Mouse (Mus musculus) heart, embryonic 16.5 days (tissue): ENCODE results near the gene Zfr. TPM values are rescaled to one million over a fixed set of nuclear protein-coding genes. Genes with fewer than 3 reads are reported as not detected.

Source experiments
- ATAC-seq: fragments of 200-750 bp; cut with Nextera tagmentation; replicated peaks from 2 replicates; pipeline ENCODE4 v1.8.0; 2017; ENCODE audit warnings: moderate number of reproducible peaks; ENCODE audit not compliant: insufficient read depth, low FRiP score; ENCODE audit errors: extremely low read depth
- H3K27ac ChIP-seq: fragments of 300-500 bp; sonication (generic); 2 replicates; pipeline ENCODE4 v1.5.1; 2014; ENCODE audit warnings: mild to moderate bottlenecking, low read length, control low read depth, moderate library complexity
- H3K27me3 ChIP-seq: fragments of 300-500 bp; sonication (generic); 2 replicates; pipeline ENCODE4 v1.6.1; 2014; ENCODE audit warnings: low read length, mixed read lengths; ENCODE audit not compliant: control insufficient read depth, insufficient read depth
- H3K36me3 ChIP-seq: fragments of 300-500 bp; sonication (generic); 2 replicates; pipeline ENCODE4 v1.6.1; 2014; ENCODE audit not compliant: control insufficient read depth, insufficient read depth
- H3K4me1 ChIP-seq: fragments of 300-500 bp; sonication (generic); 2 replicates; pipeline ENCODE4 v1.6.1; 2014; ENCODE audit warnings: low read length, mixed read lengths; ENCODE audit not compliant: control insufficient read depth, insufficient read depth
- H3K4me2 ChIP-seq: fragments of 300-500 bp; sonication (generic); 2 replicates; pipeline ENCODE4 v1.6.1; 2014; ENCODE audit warnings: low read depth, mild to moderate bottlenecking, control low read depth, low read length
- H3K4me3 ChIP-seq: fragments of 300-500 bp; sonication (generic); 2 replicates; pipeline ENCODE4 v1.5.1; 2014; ENCODE audit warnings: mild to moderate bottlenecking, control low read depth, low read length
- H3K9ac ChIP-seq: fragments of 300-500 bp; sonication (generic); 2 replicates; pipeline ENCODE4 v1.6.1; 2014; ENCODE audit warnings: low read length, control low read depth
- H3K9me3 ChIP-seq: fragments of 300-500 bp; sonication (generic); replicated peaks from 2 replicates; pipeline ENCODE4 v1.6.1; 2016; ENCODE audit warnings: low read length; ENCODE audit not compliant: control insufficient read depth
- WGBS: fragments of 180-500 bp; shearing (Covaris S2); extraction: QIAGEN DNeasy Blood & Tissue Kit; methylation state at CpG from one replicate; pipeline ENCODE4 v1.1.7; 2014; 5-methylcytosine and 5-hydroxymethylcytosine counted together
- polyA plus RNA-seq: library from polyadenylated mRNA; unstranded; fragments of >200 nt; fragmentation: Nextera tagmentation; extraction: Ambion mirVana; gene quantifications from 2 replicates; pipeline ENCODE4 v1.2.1, GENCODE M21; 2015

Gene Zfr
- polyA plus RNA-seq, 1 experiment from 2014 or later, result 89.4 TPM

- Histone ChIP-seq H3K27ac (peak overlapping the region; percentile 39; the same call in 1 of the 2 replicates), H3K27me3 (no peaks in the 10 kb centered on the region), H3K4me3 (no peak overlapping the region), H3K36me3 (no peaks in the 10 kb centered on the region), H3K4me1 (peaks cover 35% of the 10 kb centered on the region), H3K4me2 (no peak overlapping the region), H3K9ac (no peak overlapping the region), H3K9me3 (no peaks in the 10 kb centered on the region)
- WGBS, result 50% methylated on average over 8 of the region's 8 CpGs
- no peak for ATAC-seq
Measured at GRCm38 (mm10) chr15:12222564-12223302, 105.1 kb downstream of the Zfr start.

DNA sequence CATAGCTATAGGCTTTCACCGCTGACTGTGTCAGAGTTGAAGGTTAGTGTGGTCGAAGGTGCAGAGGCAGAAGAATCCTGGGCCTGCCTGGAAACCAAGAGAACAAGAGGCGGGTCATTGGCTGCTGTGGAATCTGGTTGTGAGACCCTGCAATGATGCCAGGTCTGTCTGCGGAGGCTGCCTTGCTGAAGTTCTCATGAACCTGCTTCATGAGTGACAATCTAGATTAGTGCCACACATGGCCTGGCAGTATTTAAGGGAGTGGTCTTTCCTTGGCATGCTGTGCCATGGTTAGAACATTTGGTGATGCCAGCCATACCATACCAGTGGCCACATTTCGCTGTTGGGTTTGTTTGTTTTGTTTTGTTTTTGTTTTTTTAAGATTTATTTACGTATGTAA, 105.8 kb downstream of the Zfr start:
- Histone ChIP-seq H3K36me3 (no peaks in the 10 kb centered on the region), H3K4me3 (no peak overlapping the region), H3K9me3 (no peaks in the 10 kb centered on the region), H3K9ac (no peak overlapping the region), H3K4me1 (peaks cover 38% of the 10 kb centered on the region), H3K4me2 (no peak overlapping the region), H3K27me3 (no peaks in the 10 kb centered on the region), H3K27ac (no peak overlapping the region)
- 75% methylated on average over 6 of the region's 6 CpGs for WGBS
- ATAC-seq, result no peak

DNA sequence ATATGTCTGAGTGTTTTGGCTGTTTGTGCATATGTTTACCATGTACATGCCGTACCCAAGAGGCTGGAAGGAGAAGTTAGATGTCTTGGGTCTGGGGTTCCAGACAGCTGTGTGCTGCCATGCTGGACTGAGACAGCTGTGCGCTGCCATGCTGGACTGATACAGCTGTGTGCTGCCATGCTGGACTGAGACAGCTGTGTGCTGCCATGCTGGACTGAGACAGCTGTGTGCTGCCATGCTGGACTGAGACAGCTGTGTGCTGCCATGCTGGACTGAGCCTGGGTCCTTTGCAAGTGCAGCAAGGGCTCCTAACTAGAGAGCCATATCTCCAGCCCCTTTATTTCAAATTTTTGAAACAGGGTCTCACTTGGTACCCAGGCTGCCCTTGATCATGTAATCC, 106.6 kb downstream of the Zfr start:
- no peak overlapping the region for H3K4me3 ChIP-seq
- no peaks in the 10 kb centered on the region for H3K9me3 ChIP-seq
- H3K4me1 ChIP-seq, result peaks cover 35% of the 10 kb centered on the region
- H3K27me3 ChIP-seq, result no peaks in the 10 kb centered on the region
- H3K4me2 ChIP-seq, result no peak overlapping the region
- ATAC-seq, result no peak
- H3K27ac ChIP-seq, result no peak overlapping the region; the same call in 1 of the 2 replicates
- no peaks in the 10 kb centered on the region for H3K36me3 ChIP-seq
- H3K9ac ChIP-seq, result no peak overlapping the region
- WGBS, result 95% methylated on average over 2 of the region's 2 CpGs

DNA sequence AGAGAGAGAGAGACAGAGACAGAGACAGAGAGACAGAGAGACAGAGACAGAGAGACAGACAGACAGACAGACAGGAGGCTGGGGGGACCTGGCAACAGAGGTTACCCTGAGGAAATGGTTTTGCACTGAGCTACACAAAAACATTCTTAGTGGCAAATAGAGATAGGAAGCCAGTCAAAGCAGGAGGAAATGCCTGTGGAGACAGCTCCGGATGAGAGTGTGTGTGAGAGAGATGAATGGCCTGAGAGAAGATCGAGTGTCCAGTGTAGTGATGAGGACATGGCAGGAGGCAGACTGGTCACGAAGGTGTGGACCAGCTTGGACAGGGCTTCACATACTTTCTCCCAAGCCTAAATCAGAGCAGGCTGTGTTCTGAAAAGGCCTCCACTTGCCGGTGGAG, 107.4 kb downstream of the Zfr start:
- WGBS, result 41% methylated on average over 4 of the region's 4 CpGs
- Histone ChIP-seq H3K4me1 (peaks cover 37% of the 10 kb centered on the region), H3K27me3 (no peaks in the 10 kb centered on the region), H3K36me3 (no peaks in the 10 kb centered on the region), H3K9me3 (no peaks in the 10 kb centered on the region), H3K9ac (no peak overlapping the region), H3K27ac (peak overlapping the region; percentile 66), H3K4me2 (no peak overlapping the region; the same call in 1 of the 2 replicates), H3K4me3 (no peak overlapping the region)
- ATAC-seq, result no peak

DNA sequence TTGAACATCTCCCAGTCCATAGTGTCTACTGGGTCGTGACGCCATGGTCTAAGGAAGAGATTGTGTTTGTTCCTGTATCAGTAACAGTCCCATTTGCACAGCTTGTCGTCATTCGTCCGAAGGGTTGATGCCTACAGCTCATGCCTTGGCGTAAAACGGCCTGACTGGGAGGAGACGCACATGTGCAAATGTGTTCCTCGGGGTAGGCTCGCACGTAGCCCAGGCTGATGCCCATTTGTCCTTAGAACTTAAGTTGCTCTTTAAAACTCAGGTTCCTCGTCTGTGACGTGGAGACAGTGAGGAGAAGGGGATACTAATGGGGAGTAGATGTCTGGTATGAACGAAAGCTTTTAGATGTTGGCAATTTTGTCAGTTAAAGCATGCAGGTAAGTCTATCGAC, 109.3 kb downstream of the Zfr start:
- H3K27me3 ChIP-seq, result no peaks in the 10 kb centered on the region
- H3K4me2 ChIP-seq, result no peak overlapping the region
- peaks cover 49% of the 10 kb centered on the region for H3K4me1 ChIP-seq
- no peak overlapping the region for H3K9ac ChIP-seq
- H3K4me3 ChIP-seq, result no peak overlapping the region
- H3K9me3 ChIP-seq, result no peaks in the 10 kb centered on the region
- H3K27ac ChIP-seq, result peak overlapping the region; percentile 23; the same call in 1 of the 2 replicates
- no peaks in the 10 kb centered on the region for H3K36me3 ChIP-seq
- no peak for ATAC-seq
- 89% methylated on average over 15 of the region's 15 CpGs for WGBS

- peaks cover 50% of the 10 kb centered on the region for H3K4me1 ChIP-seq
- H3K9me3 ChIP-seq, result no peaks in the 10 kb centered on the region
- ATAC-seq, result no peak
- H3K27ac ChIP-seq, result peak overlapping the region; percentile 57
- H3K4me3 ChIP-seq, result no peak overlapping the region
- H3K4me2 ChIP-seq, result no peak overlapping the region
- WGBS, result 59% methylated on average over 4 of the region's 4 CpGs
- H3K27me3 ChIP-seq, result no peaks in the 10 kb centered on the region
- H3K9ac ChIP-seq, result no peak overlapping the region
- H3K36me3 ChIP-seq, result no peaks in the 10 kb centered on the region
Measured at GRCm38 (mm10) chr15:12227355-12227754, 109.7 kb downstream of the Zfr start.

GRCm38 (mm10) chr15:12229603-12230242, 112.1 kb downstream of the Zfr start:
- 69% methylated on average over 10 of the region's 10 CpGs for WGBS
- Histone ChIP-seq H3K27me3 (no peaks in the 10 kb centered on the region), H3K4me3 (no peak overlapping the region), H3K4me2 (no peak overlapping the region), H3K9me3 (no peaks in the 10 kb centered on the region), H3K36me3 (peaks cover 11% of the 10 kb centered on the region), H3K27ac (peak overlapping the region; percentile 78), H3K4me1 (peaks cover 49% of the 10 kb centered on the region), H3K9ac (no peak overlapping the region)
- ATAC-seq, result no peak

DNA sequence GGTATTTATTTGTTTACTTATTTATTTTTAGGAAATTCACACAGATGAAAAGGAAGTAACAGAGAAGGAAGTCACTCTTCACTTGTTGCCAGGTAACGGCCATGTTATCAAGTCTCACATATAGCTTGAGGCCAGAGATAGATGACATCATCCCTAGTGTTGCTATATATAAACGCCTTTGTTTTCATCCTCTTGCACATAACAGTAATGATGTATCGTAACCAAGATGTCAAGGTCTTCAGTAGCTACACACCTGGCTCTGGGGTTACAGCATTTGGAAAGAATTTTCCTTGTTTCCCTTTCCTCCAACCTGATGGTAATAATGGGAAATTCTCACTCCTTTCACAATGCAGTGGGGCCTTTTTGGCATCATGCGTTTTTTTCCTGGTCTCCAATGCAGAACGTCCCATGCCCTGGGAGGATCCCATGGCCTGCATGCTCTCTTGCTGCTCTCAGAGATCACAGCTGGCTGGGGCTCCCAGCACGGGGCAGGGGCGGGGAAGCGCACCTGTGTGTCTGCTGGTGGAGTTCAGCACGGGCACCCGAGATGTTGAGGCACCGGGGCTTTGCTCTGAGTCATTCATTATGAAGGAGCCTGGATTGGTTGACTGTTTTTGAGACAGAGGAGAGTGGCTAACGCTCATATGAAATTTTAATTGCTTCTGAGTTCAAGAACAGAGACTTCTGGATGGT, 112.8 kb downstream of the Zfr start:
- H3K36me3 ChIP-seq, result peaks cover 13% of the 10 kb centered on the region
- peaks cover 46% of the 10 kb centered on the region for H3K4me1 ChIP-seq
- H3K27me3 ChIP-seq, result no peaks in the 10 kb centered on the region
- peak; percentile 83 for ATAC-seq
- WGBS, result 26% methylated on average over 12 of the region's 12 CpGs
- H3K27ac ChIP-seq, result peak overlapping the region; percentile 80
- H3K4me3 ChIP-seq, result no peak overlapping the region
- peak overlapping the region; percentile 53 for H3K9ac ChIP-seq
- H3K9me3 ChIP-seq, result no peaks in the 10 kb centered on the region
- peak overlapping the region; percentile 39 for H3K4me2 ChIP-seq

DNA sequence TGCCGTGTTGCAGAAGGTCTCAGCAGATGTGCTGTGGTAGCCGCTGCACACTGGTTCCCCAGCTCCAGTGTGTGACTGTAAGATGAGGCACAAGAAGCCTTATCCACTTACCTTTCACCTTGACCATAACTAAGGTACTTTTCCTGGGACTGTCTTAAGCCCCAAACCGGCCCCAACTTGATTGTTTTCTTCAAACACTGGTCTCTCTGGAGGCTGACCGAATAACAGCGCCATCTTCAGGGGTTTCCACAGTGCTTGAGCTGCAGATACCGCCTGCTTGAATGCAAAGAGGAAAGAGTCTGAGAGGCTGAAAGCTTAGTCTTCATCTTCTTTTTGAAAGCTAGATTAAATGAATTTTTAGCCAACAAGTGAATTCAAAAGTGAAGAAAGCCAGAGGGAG, 113.8 kb downstream of the Zfr start:
- Histone ChIP-seq H3K36me3 (peaks cover 18% of the 10 kb centered on the region), H3K9me3 (no peaks in the 10 kb centered on the region), H3K27ac (no peak overlapping the region), H3K4me2 (no peak overlapping the region), H3K4me3 (no peak overlapping the region), H3K4me1 (peaks cover 46% of the 10 kb centered on the region), H3K9ac (no peak overlapping the region), H3K27me3 (no peaks in the 10 kb centered on the region)
- WGBS, result 85% methylated on average over 6 of the region's 6 CpGs
- no peak for ATAC-seq
